Mouse (Mus musculus): Measurements from ENCODE around the gene Znrf3. TPM values are rescaled to one million over a fixed set of nuclear protein-coding genes. Genes with fewer than 3 reads are reported as not detected.

Znrf3 gene
- polyA plus RNA-seq, 1 experiment: 4.3 TPM

- peaks cover 7% of the 10 kb centered on the region; the same call in 1 of the 2 replicates for H3K36me3 ChIP-seq (ENCODE audit: control insufficient read depth, insufficient read depth, low read length)
- TF ChIP-seq CTCF (IDR thresholded peaks at IDR 0.05; ENCODE audit: extremely low read depth, insufficient read depth, insufficient read length, insufficient replicate concordance) (no peak), POLR2A (IDR thresholded peaks at IDR 0.05; ENCODE audit: low read depth, low read length) (no peak)
- no peaks in the 10 kb centered on the region for H3K4me1 ChIP-seq (ENCODE audit: control insufficient read depth, insufficient read depth, insufficient read length)
- DNase-seq (ENCODE audit: low read depth in 1 of 2, low spot score in 2 of 2): no peak
- WGBS: 72% methylated on average over 5 of the region's 5 CpGs
- no peaks in the 10 kb centered on the region for H3K27me3 ChIP-seq (ENCODE audit: control insufficient read depth, insufficient read depth, low read length)
- H3K27ac ChIP-seq (ENCODE audit: insufficient read depth, low read length): no peak overlapping the region
- no peak overlapping the region for H3K4me3 ChIP-seq (ENCODE audit: extremely low read depth, insufficient read depth, insufficient read length)
Observed at GRCm38 (mm10) chr11:5277307-5277971, 167.2 kb downstream of the Znrf3 start.

- H3K27ac ChIP-seq (ENCODE audit: insufficient read depth, low read length): no peak overlapping the region
- H3K4me3 ChIP-seq (ENCODE audit: extremely low read depth, insufficient read depth, insufficient read length): no peak overlapping the region
- no peaks in the 10 kb centered on the region for H3K36me3 ChIP-seq (ENCODE audit: control insufficient read depth, insufficient read depth, low read length)
- H3K4me1 ChIP-seq (ENCODE audit: control insufficient read depth, insufficient read depth, insufficient read length): no peaks in the 10 kb centered on the region
- H3K27me3 ChIP-seq (ENCODE audit: control insufficient read depth, insufficient read depth, low read length): no peaks in the 10 kb centered on the region
- DNase-seq (ENCODE audit: low read depth in 1 of 2, low spot score in 2 of 2): no peak
- 85% methylated on average over 4 of the region's 4 CpGs for WGBS
- no peak for TF ChIP-seq CTCF (IDR thresholded peaks at IDR 0.05; ENCODE audit: extremely low read depth, insufficient read depth, insufficient read length, insufficient replicate concordance)
- TF ChIP-seq POLR2A (IDR thresholded peaks at IDR 0.05; ENCODE audit: low read depth, low read length): no peak
Observed at GRCm38 (mm10) chr11:5275216-5275615, 169.4 kb downstream of the Znrf3 start.

DNA sequence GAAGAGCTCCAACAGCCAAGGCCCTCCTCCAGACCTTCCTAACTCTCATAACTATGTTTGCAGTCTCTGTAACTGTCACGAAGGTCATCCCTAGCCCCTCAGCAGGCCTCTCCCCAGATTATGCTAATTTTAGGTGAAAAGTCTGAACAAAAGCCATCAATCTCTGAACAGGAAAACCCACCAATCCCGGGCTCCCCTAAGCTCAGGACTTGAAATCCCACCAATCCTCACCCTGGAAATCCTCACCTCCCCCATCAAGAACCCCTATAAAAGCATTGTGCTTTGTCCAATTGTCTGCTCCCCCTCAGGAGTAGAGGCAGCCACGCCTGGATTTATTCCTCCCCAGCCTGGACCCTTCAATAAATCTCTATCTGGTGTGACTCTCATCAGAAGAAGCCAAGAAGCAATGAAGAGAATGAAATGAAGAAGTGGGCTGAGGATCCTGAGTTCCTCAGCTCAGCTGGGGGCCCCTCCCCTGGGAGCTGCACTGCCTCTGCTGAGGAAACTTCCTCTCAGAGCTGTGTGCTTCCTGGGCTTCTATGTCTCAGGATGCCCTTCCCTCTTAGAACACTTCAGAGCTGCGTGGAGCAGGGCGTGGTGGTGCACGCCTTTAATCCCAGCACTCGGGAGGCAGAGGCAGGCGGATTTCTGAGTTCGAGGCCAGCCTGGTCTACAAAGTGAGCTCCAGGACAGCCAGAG, 172.0 kb downstream of the Znrf3 start:
- Histone ChIP-seq H3K4me1 (ENCODE audit: control insufficient read depth, insufficient read depth, insufficient read length) (no peaks in the 10 kb centered on the region), H3K27me3 (ENCODE audit: control insufficient read depth, insufficient read depth, low read length) (no peaks in the 10 kb centered on the region), H3K27ac (ENCODE audit: insufficient read depth, low read length) (no peak overlapping the region), H3K4me3 (ENCODE audit: extremely low read depth, insufficient read depth, insufficient read length) (no peak overlapping the region), H3K36me3 (ENCODE audit: control insufficient read depth, insufficient read depth, low read length) (no peaks in the 10 kb centered on the region)
- TF ChIP-seq POLR2A (IDR thresholded peaks at IDR 0.05; ENCODE audit: low read depth, low read length) (no peak), CTCF (IDR thresholded peaks at IDR 0.05; ENCODE audit: extremely low read depth, insufficient read depth, insufficient read length, insufficient replicate concordance) (no peak)
- 52% methylated on average over 9 of the region's 9 CpGs for WGBS
- DNase-seq (ENCODE audit: low read depth in 1 of 2, low spot score in 2 of 2): no peak

DNA sequence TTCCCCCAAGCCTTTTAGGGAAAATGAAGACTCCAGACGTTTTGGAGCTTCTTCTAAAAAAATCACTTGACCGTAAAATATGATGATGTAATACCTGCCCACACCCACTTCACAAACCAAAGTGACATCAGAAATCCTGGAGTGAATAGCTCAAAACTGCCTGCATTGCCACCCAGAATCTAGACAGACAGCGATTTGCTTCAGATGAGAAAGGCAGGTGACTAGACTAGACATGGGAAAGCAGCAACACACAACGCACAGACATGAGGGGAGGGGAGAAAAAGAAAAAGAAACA, 172.6 kb downstream of the Znrf3 start:
- DNase-seq (ENCODE audit: low read depth in 1 of 2, low spot score in 2 of 2): no peak
- no peaks in the 10 kb centered on the region for H3K4me1 ChIP-seq (ENCODE audit: control insufficient read depth, insufficient read depth, insufficient read length)
- 73% methylated on average over 4 of the region's 4 CpGs for WGBS
- H3K36me3 ChIP-seq (ENCODE audit: control insufficient read depth, insufficient read depth, low read length): no peaks in the 10 kb centered on the region
- H3K4me3 ChIP-seq (ENCODE audit: extremely low read depth, insufficient read depth, insufficient read length): no peak overlapping the region
- no peak overlapping the region for H3K27ac ChIP-seq (ENCODE audit: insufficient read depth, low read length)
- H3K27me3 ChIP-seq (ENCODE audit: control insufficient read depth, insufficient read depth, low read length): no peaks in the 10 kb centered on the region
- TF ChIP-seq CTCF (IDR thresholded peaks at IDR 0.05; ENCODE audit: extremely low read depth, insufficient read depth, insufficient read length, insufficient replicate concordance): no peak
- no peak for TF ChIP-seq POLR2A (IDR thresholded peaks at IDR 0.05; ENCODE audit: low read depth, low read length)

DNA sequence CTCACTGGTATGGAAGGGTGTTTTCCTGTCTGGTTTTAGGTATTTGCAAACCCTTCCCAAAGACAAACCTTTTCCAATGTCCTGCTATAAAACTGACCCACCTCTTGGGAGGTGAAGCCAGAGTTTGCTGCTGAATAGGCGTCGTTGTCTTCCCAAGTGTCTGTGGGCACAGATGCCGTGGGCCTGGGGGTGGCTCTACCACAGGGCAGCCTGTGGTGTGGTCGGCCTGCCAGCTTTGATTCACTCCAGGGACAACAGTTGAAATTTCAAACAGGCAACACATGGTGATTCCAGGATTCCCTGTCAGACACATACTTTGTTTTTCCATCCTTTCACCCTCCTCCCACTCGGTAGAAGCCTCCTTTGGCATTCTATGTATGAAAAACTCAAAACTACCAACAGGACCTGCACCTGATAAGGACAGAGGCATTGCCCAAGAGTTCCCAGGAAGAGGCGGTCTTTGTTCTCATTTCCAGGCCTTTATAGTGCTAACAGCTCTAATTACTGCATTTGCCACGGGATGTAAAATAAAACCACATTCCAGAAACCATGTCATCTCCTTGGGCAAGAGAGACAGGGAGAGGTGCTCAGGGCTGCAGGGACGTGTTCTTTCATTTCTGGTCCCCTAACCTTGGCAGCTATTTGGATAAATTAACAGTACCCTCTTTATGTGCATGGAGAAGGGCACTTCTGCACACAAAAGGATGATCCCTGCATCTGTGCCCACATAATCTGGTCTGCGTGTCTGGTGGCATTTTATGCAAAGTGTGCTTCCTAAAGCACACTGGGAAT, 173.2 kb downstream of the Znrf3 start:
- H3K27me3 ChIP-seq (ENCODE audit: control insufficient read depth, insufficient read depth, low read length): no peaks in the 10 kb centered on the region
- H3K4me3 ChIP-seq (ENCODE audit: extremely low read depth, insufficient read depth, insufficient read length): no peak overlapping the region
- no peak for TF ChIP-seq CTCF (IDR thresholded peaks at IDR 0.05; ENCODE audit: extremely low read depth, insufficient read depth, insufficient read length, insufficient replicate concordance)
- no peak for TF ChIP-seq POLR2A (IDR thresholded peaks at IDR 0.05; ENCODE audit: low read depth, low read length)
- 86% methylated on average over 9 of the region's 9 CpGs for WGBS
- no peaks in the 10 kb centered on the region for H3K4me1 ChIP-seq (ENCODE audit: control insufficient read depth, insufficient read depth, insufficient read length)
- H3K36me3 ChIP-seq (ENCODE audit: control insufficient read depth, insufficient read depth, low read length): no peaks in the 10 kb centered on the region
- DNase-seq (ENCODE audit: low read depth in 1 of 2, low spot score in 2 of 2): no peak
- H3K27ac ChIP-seq (ENCODE audit: insufficient read depth, low read length): no peak overlapping the region

- H3K36me3 ChIP-seq (ENCODE audit: control insufficient read depth, insufficient read depth, low read length): no peaks in the 10 kb centered on the region
- no peaks in the 10 kb centered on the region for H3K4me1 ChIP-seq (ENCODE audit: control insufficient read depth, insufficient read depth, insufficient read length)
- 88% methylated on average over 8 of the region's 8 CpGs for WGBS
- no peak overlapping the region for H3K27ac ChIP-seq (ENCODE audit: insufficient read depth, low read length)
- no peak overlapping the region for H3K4me3 ChIP-seq (ENCODE audit: extremely low read depth, insufficient read depth, insufficient read length)
- no peaks in the 10 kb centered on the region for H3K27me3 ChIP-seq (ENCODE audit: control insufficient read depth, insufficient read depth, low read length)
- TF ChIP-seq POLR2A (IDR thresholded peaks at IDR 0.05; ENCODE audit: low read depth, low read length): no peak
- no peak for DNase-seq (ENCODE audit: low read depth in 1 of 2, low spot score in 2 of 2)
Observed at GRCm38 (mm10) chr11:5269846-5270461, 174.7 kb downstream of the Znrf3 start.
